Comparison of ENCODE assay signal across 23 mouse cellular contexts in the genomic region with DNA sequence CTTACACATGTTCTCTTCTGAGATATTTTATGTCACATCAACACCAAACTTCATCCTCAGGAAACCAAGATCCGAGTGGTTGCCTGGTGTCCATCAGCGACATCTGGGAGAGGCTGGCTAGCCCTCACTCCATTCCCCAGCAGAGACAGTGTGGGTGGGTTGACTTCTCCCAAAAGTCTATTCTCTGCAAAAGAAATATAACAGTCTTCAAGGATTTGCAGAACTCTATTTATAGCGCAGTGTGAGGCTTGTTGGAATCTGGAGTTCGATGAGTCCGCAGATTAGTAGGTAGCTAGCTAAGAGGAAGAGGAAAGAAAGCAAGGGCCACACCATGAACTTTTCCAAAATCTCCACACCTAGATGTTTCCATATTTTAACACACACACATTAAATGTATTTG. TPM values are rescaled to one million over a fixed set of nuclear protein-coding genes. Genes with fewer than 3 reads are reported as not detected.
DNase-seq lines count a peak whose midpoint lies in the region; ATAC-seq and TF ChIP-seq lines count a peak whose summit lies in the region.
"Had no signal": no experiment of that assay in that cellular context is flagged by ENCODE, and none has a peak within 500 bp of the region (broad histone marks: within the 10 kb centered on the region; RNA-seq: fewer than 3 reads in every experiment).

No protein-coding gene starts in this region.

- peak overlapping the region; percentile 5 for H3K4me3 ChIP-seq in megakaryocyte, embryonic 14.5 days (replicated peaks)
- H3K4me3 ChIP-seq in liver, postnatal 0 days (ENCODE audit: low read depth, low read length): no peak overlapping the region

- H3K27ac ChIP-seq in liver, postnatal 0 days (ENCODE audit: low read depth): no peak overlapping the region

- H3K4me1 ChIP-seq in megakaryocyte, embryonic 14.5 days: peaks cover 70% of the 10 kb centered on the region
- H3K4me1 ChIP-seq in liver, postnatal 0 days (ENCODE audit: insufficient read depth): peaks cover 40% of the 10 kb centered on the region

- H3K9me3 ChIP-seq in megakaryocyte, embryonic 14.5 days: no peaks in the 10 kb centered on the region
- no peaks in the 10 kb centered on the region for H3K9me3 ChIP-seq in liver, postnatal 0 days (ENCODE audit: low read length)
- H3K9me3 ChIP-seq: G1E had no signal

- no peak overlapping the region for H3K9ac ChIP-seq in liver, postnatal 0 days (replicated peaks)

- TF ChIP-seq CTCF in liver, postnatal 0 days (IDR thresholded peaks at IDR 0.05; ENCODE audit: low read depth): no peak

- WGBS in liver, postnatal 0 days (ENCODE audit: insufficient replicate concordance): 76% methylated on average over 5 of the region's 5 CpGs

- H3K4me2 ChIP-seq in liver, postnatal 0 days (ENCODE audit: low read depth, low read length): no peak overlapping the region

- TF ChIP-seq EP300 in liver, postnatal 0 days (IDR thresholded peaks at IDR 0.05; ENCODE audit: low read depth): no peak

- no peak for DNase-seq in frontal cortex, postnatal 14 days (ENCODE audit: low spot score in 2 of 2)
- DNase-seq in right cerebral cortex, adult 18-20 months: peak; percentile 26
- DNase-seq in right cerebral cortex, postnatal 4 days: no peak
- DNase-seq in brain, adult 2 months (ENCODE audit: low read depth, low spot score): peak; percentile 60
- no peak for DNase-seq in liver, postnatal 0 days
- DNase-seq: adrenal gland, adult 2 months; adrenal gland, adult 8-10 months; adrenal gland, postnatal 10 days; adrenal gland, postnatal 14 days; adrenal gland, postnatal 25 days; adrenal gland, postnatal 36 days; B cell, adult 2 months; cerebellum, adult 11 months; cerebellum, adult 11-12 months; cerebellum, adult 18-20 months had no signal

- no peaks in the 10 kb centered on the region for H3K36me3 ChIP-seq in megakaryocyte, embryonic 14.5 days (replicated peaks; ENCODE audit: low read length)
- no peaks in the 10 kb centered on the region for H3K36me3 ChIP-seq in liver, postnatal 0 days (replicated peaks; ENCODE audit: insufficient read depth, low read length)

- H3K27me3 ChIP-seq in megakaryocyte, embryonic 14.5 days (replicated peaks): no peaks in the 10 kb centered on the region
- 0 out of 2 replicates have a peak, but pooled peaks cover 3% of the 10 kb centered on the region for H3K27me3 ChIP-seq in liver, postnatal 0 days (ENCODE audit: insufficient read depth, low read length)
- H3K27me3 ChIP-seq: CH12.LX, Patski had no signal

- peak; percentile 18; the same call in 1 of the 2 replicates for ATAC-seq in frontal cortex, adult (ENCODE audit: low TSS enrichment)
- no peak for ATAC-seq in megakaryocyte, adult 5-6 weeks (ENCODE audit: poor library complexity, severe bottlenecking)
- ATAC-seq in liver, postnatal 0 days: no peak
- ATAC-seq: activated CD4-positive, CD25-positive, alpha-beta regulatory T cell, adult 4 months; CD4-positive, CD25-positive, alpha-beta regulatory T cell, adult 4 months; Patski had no signal

RNA-seq across cellular contexts. Expression of a gene that starts 2.0 kb away (rescaled TPM):
- polyA plus RNA-seq in megakaryocyte, embryonic 14.5 days (2012; ENCODE audit: insufficient read depth, low replicate concordance): 367 and 525 TPM in 2 replicates
- 71.2 and 79.5 TPM in 2 replicates for total RNA-seq in megakaryocyte, adult 5-6 weeks (2015)
- total RNA-seq in megakaryocyte, adult 5-6 weeks (2017): 75.3 and 77.6 TPM in 2 replicates
- 18.6 and 20.9 TPM in 2 replicates for polyA plus RNA-seq in liver, postnatal 0 days (2015; fragmentation: Nextera tagmentation; extraction: Ambion mirVana)

RNA-seq across cellular contexts. Expression of a gene that starts 21.0 kb away (rescaled TPM):
- 15.5 and 56.2 TPM in 2 replicates for polyA plus RNA-seq in megakaryocyte, embryonic 14.5 days (2012; ENCODE audit: insufficient read depth, low replicate concordance)
- 168 and 194 TPM in 2 replicates for total RNA-seq in megakaryocyte, adult 5-6 weeks (2015)
- 167 and 196 TPM in 2 replicates for total RNA-seq in megakaryocyte, adult 5-6 weeks (2017)
- 54.6 and 57.6 TPM in 2 replicates for polyA plus RNA-seq in liver, postnatal 0 days (2015; fragmentation: Nextera tagmentation; extraction: Ambion mirVana)

Comparison
In these comparisons a context has a peak if more than half of its experiments do, and no peak if none do; other contexts are left out.
1. DNase-seq: peak in right cerebral cortex, adult 18-20 months (single experiment) and brain, adult 2 months (single experiment); none in frontal cortex, postnatal 14 days (0 of 2), right cerebral cortex, postnatal 4 days (single experiment) and liver, postnatal 0 days (single experiment).
2. RNA of a gene that starts 2.0 kb away (polyA plus RNA-seq): 367 to 525 TPM in megakaryocyte, embryonic 14.5 days; 18.6 to 20.9 TPM in liver, postnatal 0 days; every median in the first group is over 10 times any median in the second.